Mouse (Mus musculus) heart, postnatal 0 days (tissue): ENCODE measurements around the gene Nkx1-2. TPM values are rescaled to one million over a fixed set of nuclear protein-coding genes. Genes with fewer than 3 reads are reported as not detected.

ENCODE experiments used
- ATAC-seq: fragments of 200-750 bp; cut with Nextera tagmentation; 2 replicates; pipeline ENCODE4 v1.8.0; 2017; ENCODE audit warnings: low read depth, moderate number of reproducible peaks, moderate library complexity; ENCODE audit not compliant: insufficient read depth
- DNase-seq: peaks from one replicate; pipeline ENCODE4 v3.0.0-alpha.2; 2016; ENCODE audit warnings: low spot score
- H3K27ac ChIP-seq: fragments of 300-500 bp; sonication (generic); 2 replicates; pipeline ENCODE4 v1.5.1; 2014; ENCODE audit warnings: low read depth, mild to moderate bottlenecking
- H3K27me3 ChIP-seq: fragments of 300-500 bp; sonication (generic); 2 replicates; pipeline ENCODE4 v1.6.1; 2014; ENCODE audit warnings: low read length, mixed read lengths; ENCODE audit not compliant: control insufficient read depth, insufficient read depth
- H3K36me3 ChIP-seq: fragments of 300-500 bp; sonication (generic); replicated peaks from 2 replicates; pipeline ENCODE4 v1.6.1; 2014; ENCODE audit warnings: low read length, mixed read lengths; ENCODE audit not compliant: control insufficient read depth, insufficient read depth
- H3K4me1 ChIP-seq: fragments of 300-500 bp; sonication (generic); 2 replicates; pipeline ENCODE4 v1.6.1; 2014; ENCODE audit warnings: antibody characterized with exemption; ENCODE audit not compliant: control insufficient read depth, insufficient read depth
- H3K4me2 ChIP-seq: fragments of 300-500 bp; sonication (generic); 2 replicates; pipeline ENCODE4 v1.6.1; 2014; ENCODE audit warnings: low read depth, mild to moderate bottlenecking, low read length, moderate library complexity
- H3K4me3 ChIP-seq: fragments of 300-500 bp; sonication (generic); 2 replicates; pipeline ENCODE4 v1.5.1; 2014; ENCODE audit warnings: low read depth, low read length
- H3K9ac ChIP-seq: fragments of 300-500 bp; sonication (generic); replicated peaks from 2 replicates; pipeline ENCODE4 v1.6.1; 2014; ENCODE audit warnings: low read depth, low read length, mixed read lengths
- H3K9me3 ChIP-seq: fragments of 300-500 bp; sonication (generic); replicated peaks from 2 replicates; pipeline ENCODE4 v1.6.1; 2016; ENCODE audit warnings: low read length; ENCODE audit not compliant: control insufficient read depth
- CTCF ChIP-seq: IDR thresholded peaks from 2 replicates; pipeline ENCODE4 v1.5.1; 2016; ENCODE audit warnings: antibody characterized with exemption, control low read depth, low read depth
- EP300 ChIP-seq: IDR thresholded peaks from 2 replicates; pipeline ENCODE4 v1.6.1; 2016; ENCODE audit warnings: antibody characterized with exemption, low read depth
- WGBS: fragments of 180-500 bp; shearing (Covaris S2); extraction: QIAGEN DNeasy Blood & Tissue Kit; methylation state at CpG from one replicate; pipeline ENCODE4 v1.1.7; 2014; 5-methylcytosine and 5-hydroxymethylcytosine counted together
- polyA plus RNA-seq: library from polyadenylated mRNA; unstranded; fragments of >200 nt; fragmentation: Nextera tagmentation; extraction: Ambion mirVana; gene quantifications from 2 replicates; pipeline ENCODE4 v1.2.1, GENCODE M21; 2015
- total RNA-seq: library from RNA; depleted of rRNA; stranded (reverse); fragments of >200 nt; gene quantifications from 2 replicates; pipeline ENCODE4 v1.2.3, GENCODE M21; 2014; ENCODE audit warnings: low replicate concordance

Nkx1-2 gene
- total and polyA plus RNA-seq, 2 experiments from 2014 or later: not detected

DNA sequence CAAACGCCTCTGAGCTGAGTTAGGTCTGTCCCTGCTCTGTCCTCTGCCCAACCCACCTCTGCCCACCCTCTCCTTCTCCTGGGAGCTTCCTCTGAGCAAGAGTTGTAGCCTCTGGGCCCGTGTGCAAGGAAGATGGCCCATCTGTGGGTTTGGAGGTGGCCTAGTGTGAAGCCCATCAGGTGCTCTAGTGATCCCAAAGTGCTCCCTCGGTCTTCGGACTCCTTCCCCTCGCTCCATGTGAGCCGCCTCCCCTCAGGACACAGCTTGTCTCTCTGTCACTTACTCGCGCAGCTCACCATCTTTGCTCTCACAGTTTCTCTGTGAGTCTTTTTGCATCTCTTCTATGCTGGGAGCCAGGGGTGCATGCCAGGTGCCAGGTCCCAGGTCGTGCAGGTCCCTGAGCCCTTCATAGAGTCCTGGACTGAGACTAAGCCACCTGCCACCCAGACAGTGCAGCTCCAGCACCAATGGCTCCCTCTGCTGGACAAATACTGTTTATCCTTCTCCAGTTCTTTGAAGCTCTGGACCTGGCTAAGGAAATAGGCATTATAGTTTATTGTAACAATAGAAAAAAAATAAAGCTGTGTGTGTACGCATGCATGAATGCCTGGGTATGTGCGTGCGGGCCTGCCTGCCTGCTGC, 39.1 kb upstream of the Nkx1-2 start:
- H3K9me3 ChIP-seq: no peaks in the 10 kb centered on the region

DNA sequence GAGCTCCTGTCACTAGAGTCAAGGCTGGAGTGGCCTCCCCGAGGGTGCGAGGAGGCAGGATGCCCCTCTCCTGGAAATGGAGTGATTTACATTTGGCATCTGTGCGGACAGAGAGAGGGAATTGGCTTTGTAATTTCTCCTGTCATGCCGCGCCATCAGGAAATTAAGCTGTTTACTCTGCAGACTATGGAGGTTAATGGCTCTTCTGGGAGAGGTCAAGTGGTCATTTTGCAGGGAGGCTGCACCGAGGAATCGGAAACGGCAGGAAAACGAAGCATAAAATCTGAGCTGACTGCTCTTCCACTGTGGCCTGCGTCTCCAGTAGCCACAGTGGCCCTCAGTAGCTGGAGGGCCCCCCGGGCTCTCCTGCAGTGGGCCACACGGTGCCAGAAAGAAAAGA, 37.9 kb upstream of the Nkx1-2 start:
- Histone ChIP-seq H3K4me1 (no peaks in the 10 kb centered on the region), H3K4me3 (no peak overlapping the region), H3K4me2 (no peak overlapping the region), H3K27me3 (no peaks in the 10 kb centered on the region), H3K9me3 (no peaks in the 10 kb centered on the region), H3K9ac (no peak overlapping the region), H3K27ac (no peak overlapping the region), H3K36me3 (no peaks in the 10 kb centered on the region)
- DNase-seq (no peak), ATAC-seq (no peak)
- 69% methylated on average over 12 of the region's 12 CpGs for WGBS
- TF ChIP-seq CTCF (no peak), EP300 (no peak)

More for the DNA sequence above, 39.1 kb upstream of the Nkx1-2 start:
- TF ChIP-seq EP300: no peak
- TF ChIP-seq CTCF: peak; percentile 87
- 59% methylated on average over 12 of the region's 12 CpGs for WGBS
- DNase-seq (peak; percentile 65), ATAC-seq (peak; percentile 80)
- Histone ChIP-seq H3K27me3 (no peaks in the 10 kb centered on the region), H3K27ac (no peak overlapping the region), H3K36me3 (no peaks in the 10 kb centered on the region), H3K4me3 (no peak overlapping the region), H3K4me2 (no peak overlapping the region), H3K9ac (no peak overlapping the region), H3K4me1 (no peaks in the 10 kb centered on the region)

DNA sequence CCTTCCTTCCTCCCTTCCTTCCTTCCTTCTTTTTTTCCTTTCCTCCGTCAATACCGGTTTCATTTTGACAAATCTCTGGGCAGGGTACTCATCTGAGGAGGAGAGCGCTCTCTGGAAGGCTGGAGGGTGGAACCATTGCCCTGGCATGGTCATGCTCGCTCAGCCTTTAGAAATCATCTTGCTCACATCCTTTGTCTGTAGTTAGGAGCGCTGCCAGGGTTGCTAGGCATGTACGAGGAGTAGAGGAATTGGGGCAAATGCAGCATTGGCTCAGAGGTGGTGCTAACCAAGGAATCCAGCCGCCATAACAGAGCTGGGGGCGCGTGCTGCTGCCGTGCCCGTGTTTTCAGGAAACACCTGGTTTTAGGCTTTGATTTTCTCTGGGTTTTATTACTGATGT, 31.9 kb upstream of the Nkx1-2 start:
- peaks cover 14% of the 10 kb centered on the region for H3K4me1 ChIP-seq
- no peaks in the 10 kb centered on the region for H3K36me3 ChIP-seq
- H3K4me2 ChIP-seq: no peak overlapping the region
- no peak overlapping the region for H3K4me3 ChIP-seq
- TF ChIP-seq EP300: no peak
- no peak for TF ChIP-seq CTCF
- no peaks in the 10 kb centered on the region for H3K27me3 ChIP-seq
- DNase-seq (no peak), ATAC-seq (no peak)
- no peak overlapping the region for H3K27ac ChIP-seq
- H3K9me3 ChIP-seq: no peaks in the 10 kb centered on the region
- H3K9ac ChIP-seq: no peak overlapping the region
- 82% methylated on average over 11 of the region's 11 CpGs for WGBS

DNA sequence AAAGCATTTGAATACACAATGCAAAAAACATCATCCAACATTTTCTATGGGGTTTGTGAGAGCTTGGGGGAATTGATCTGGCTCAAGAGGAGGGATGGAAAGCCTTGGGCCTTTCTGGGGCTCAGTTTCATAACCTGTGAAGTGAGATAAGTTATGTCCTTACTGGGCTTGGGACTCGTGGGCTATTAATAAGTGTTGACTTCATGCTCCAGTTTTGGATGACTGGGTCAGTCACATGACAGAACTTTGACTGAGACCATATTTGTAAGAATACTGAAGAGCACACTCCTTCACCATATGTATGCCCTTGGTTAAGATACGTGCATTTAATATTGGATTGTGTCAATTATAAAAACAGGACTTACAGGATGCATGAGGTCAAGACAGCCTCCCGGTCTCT, 28.0 kb upstream of the Nkx1-2 start:
- Histone ChIP-seq H3K36me3 (no peaks in the 10 kb centered on the region), H3K27ac (peak overlapping the region; percentile 73), H3K4me2 (no peak overlapping the region), H3K27me3 (no peaks in the 10 kb centered on the region), H3K4me1 (peaks cover 14% of the 10 kb centered on the region), H3K9me3 (no peaks in the 10 kb centered on the region), H3K4me3 (no peak overlapping the region), H3K9ac (no peak overlapping the region)
- ATAC-seq: peak; percentile 93
- 37% methylated on average over 3 of the region's 3 CpGs for WGBS
- DNase-seq: peak; percentile 87
- TF ChIP-seq EP300 (no peak), CTCF (no peak)

DNA sequence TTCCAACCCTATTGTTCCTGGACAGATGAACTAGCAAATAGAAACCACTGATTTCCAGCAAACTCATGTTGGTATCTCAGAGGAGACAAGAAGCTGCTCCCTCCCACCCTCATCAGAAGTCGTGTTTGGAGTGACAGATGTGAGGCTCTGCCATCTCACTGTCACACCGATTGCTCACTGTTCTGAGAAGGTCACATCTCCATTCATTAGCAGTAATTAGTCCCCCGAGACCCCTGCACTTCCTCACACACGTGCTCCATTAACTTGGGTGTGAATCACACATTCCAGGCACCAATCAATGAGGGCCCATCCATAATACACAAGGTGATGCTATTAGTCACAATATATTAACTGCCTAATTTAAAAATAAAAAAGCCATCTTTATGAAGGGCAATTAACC, 26.7 kb upstream of the Nkx1-2 start:
- TF ChIP-seq EP300 (no peak), CTCF (no peak)
- no peaks in the 10 kb centered on the region for H3K27me3 ChIP-seq
- no peak overlapping the region for H3K4me2 ChIP-seq
- H3K27ac ChIP-seq: no peak overlapping the region
- WGBS: 65% methylated on average over 4 of the region's 4 CpGs
- no peaks in the 10 kb centered on the region for H3K9me3 ChIP-seq
- H3K4me1 ChIP-seq: peaks cover 14% of the 10 kb centered on the region
- H3K4me3 ChIP-seq: no peak overlapping the region
- no peak overlapping the region for H3K9ac ChIP-seq
- H3K36me3 ChIP-seq: no peaks in the 10 kb centered on the region
- DNase-seq: no peak
- ATAC-seq: no peak

DNA sequence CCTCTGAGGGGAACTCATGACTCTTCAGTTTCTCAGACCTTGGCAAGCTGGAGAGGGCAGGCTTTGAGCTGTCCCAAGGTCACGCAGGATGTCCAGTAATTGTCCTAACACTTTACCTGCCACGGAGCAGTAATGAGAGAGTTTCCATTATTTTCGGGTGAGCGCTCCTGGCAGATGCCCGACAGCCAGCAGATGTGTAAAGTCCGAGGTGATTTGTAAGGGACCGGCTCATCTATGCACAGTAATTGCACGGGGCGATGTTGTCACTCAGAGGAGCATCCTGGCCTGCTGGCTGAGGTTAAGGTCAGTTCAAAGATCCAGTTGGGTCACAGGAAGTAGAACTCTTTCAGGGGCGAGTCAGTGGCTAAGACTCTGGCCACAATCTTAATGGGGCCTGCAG, 24.7 kb upstream of the Nkx1-2 start:
- Histone ChIP-seq H3K27ac (no peak overlapping the region), H3K27me3 (no peaks in the 10 kb centered on the region), H3K4me2 (no peak overlapping the region), H3K9me3 (no peaks in the 10 kb centered on the region), H3K9ac (no peak overlapping the region), H3K4me1 (peaks cover 14% of the 10 kb centered on the region), H3K36me3 (no peaks in the 10 kb centered on the region), H3K4me3 (no peak overlapping the region)
- whole genome bisulfite sequencing: 73% methylated on average over 10 of the region's 10 CpGs
- no peak for DNase-seq
- ATAC-seq: no peak
- TF ChIP-seq CTCF (no peak), EP300 (no peak)
